Mouse (Mus musculus): ENCODE measurements around the gene Capzb.
A peak's percentile ranks its signal among the peaks of the same experiment; 100 is the strongest.

Capzb gene

GRCm38 (mm10) chr4:139179731-139180625 lies 12.7 kb upstream of the Capzb start:
- DNase-seq: no peak

- no peak for DNase-seq
Observed at GRCm38 (mm10) chr4:139182511-139182910, 10.2 kb upstream of the Capzb start.

GRCm38 (mm10) chr4:139185766-139186442 lies 6.8 kb upstream of the Capzb start:
- DNase-seq: no peak

- DNase-seq: no peak
Observed at GRCm38 (mm10) chr4:139187930-139188329, 4.8 kb upstream of the Capzb start.

GRCm38 (mm10) chr4:139191605-139192498 lies 847 bp upstream of the Capzb start:
- no peak for DNase-seq

GRCm38 (mm10) chr4:139193176-139194093 lies 736 bp downstream of the Capzb start:
- no peak for DNase-seq

GRCm38 (mm10) chr4:139195101-139195500 lies 2.4 kb downstream of the Capzb start:
- no peak for DNase-seq

- DNase-seq: no peak
Observed at GRCm38 (mm10) chr4:139196464-139196863, 3.8 kb downstream of the Capzb start.

GRCm38 (mm10) chr4:139196949-139197348 lies 4.2 kb downstream of the Capzb start:
- no peak for DNase-seq

- no peak for DNase-seq
Observed at GRCm38 (mm10) chr4:139197453-139197852, 4.8 kb downstream of the Capzb start.

GRCm38 (mm10) chr4:139198004-139198689 lies 5.4 kb downstream of the Capzb start:
- peak; percentile 73 for DNase-seq

- no peak for DNase-seq
Observed at GRCm38 (mm10) chr4:139199126-139199525, 6.4 kb downstream of the Capzb start.

- no peak for DNase-seq
Observed at GRCm38 (mm10) chr4:139199703-139200340, 7.1 kb downstream of the Capzb start.

- DNase-seq: no peak
Observed at GRCm38 (mm10) chr4:139200946-139201345, 8.2 kb downstream of the Capzb start.

GRCm38 (mm10) chr4:139202556-139202955 lies 9.9 kb downstream of the Capzb start:
- DNase-seq: no peak

GRCm38 (mm10) chr4:139203381-139203780 lies 10.7 kb downstream of the Capzb start:
- no peak for DNase-seq

GRCm38 (mm10) chr4:139205842-139206241 lies 13.1 kb downstream of the Capzb start:
- DNase-seq: no peak

GRCm38 (mm10) chr4:139206353-139207045 lies 13.8 kb downstream of the Capzb start:
- no peak for DNase-seq

GRCm38 (mm10) chr4:139208236-139209129 lies 15.8 kb downstream of the Capzb start:
- DNase-seq: no peak
